Mouse (Mus musculus): ENCODE data around the gene Iqgap2. TPM values are rescaled to one million over a fixed set of nuclear protein-coding genes. Genes with fewer than 3 reads are reported as not detected.

Iqgap2 gene
- polyA plus RNA-seq, 2 experiments: 10.5 to 12.7 TPM

- TF ChIP-seq POLR2A (IDR thresholded peaks at IDR 0.05; ENCODE audit: borderline replicate concordance, extremely low read depth, insufficient read depth, insufficient read length): no peak
- 83% methylated on average over 2 of the region's 2 CpGs for WGBS
- no peak overlapping the region for H3K27ac ChIP-seq (replicated peaks; ENCODE audit: low read depth, low read length)
- H3K36me3 ChIP-seq (ENCODE audit: control insufficient read depth, insufficient read depth, low read length): peaks cover 10% of the 10 kb centered on the region; the same call in 1 of the 2 replicates
- DNase-seq (ENCODE audit: low spot score) (no peak), ATAC-seq (ENCODE audit: low FRiP score, low read depth) (no peak)
- no peak overlapping the region for H3K9ac ChIP-seq (ENCODE audit: low read depth, low read length, severe bottlenecking)
- no peak overlapping the region for H3K4me3 ChIP-seq (replicated peaks; ENCODE audit: low read length)
- H3K4me2 ChIP-seq (replicated peaks; ENCODE audit: low read depth, low read length, severe bottlenecking): no peak overlapping the region
- H3K4me1 ChIP-seq (ENCODE audit: control insufficient read depth, insufficient read depth, low read length): no peaks in the 10 kb centered on the region
- no peaks in the 10 kb centered on the region for H3K9me3 ChIP-seq (ENCODE audit: control insufficient read depth, low read length)
- no peaks in the 10 kb centered on the region for H3K27me3 ChIP-seq (ENCODE audit: control insufficient read depth, insufficient read depth, low read length)
These were observed 261.0 kb downstream of the Iqgap2 start for GRCm38 (mm10) chr13:95630747-95631146.

- Histone ChIP-seq H3K4me1 (ENCODE audit: control insufficient read depth, insufficient read depth, low read length) (no peaks in the 10 kb centered on the region), H3K27me3 (ENCODE audit: control insufficient read depth, insufficient read depth, low read length) (no peaks in the 10 kb centered on the region), H3K9me3 (ENCODE audit: control insufficient read depth, low read length) (no peaks in the 10 kb centered on the region), H3K9ac (ENCODE audit: low read depth, low read length, severe bottlenecking) (no peak overlapping the region), H3K36me3 (ENCODE audit: control insufficient read depth, insufficient read depth, low read length) (peaks cover 10% of the 10 kb centered on the region; the same call in 1 of the 2 replicates), H3K4me3 (replicated peaks; ENCODE audit: low read length) (no peak overlapping the region), H3K4me2 (replicated peaks; ENCODE audit: low read depth, low read length, severe bottlenecking) (no peak overlapping the region), H3K27ac (replicated peaks; ENCODE audit: low read depth, low read length) (no peak overlapping the region)
- DNase-seq (ENCODE audit: low spot score): no peak
- 87% methylated on average over 10 of the region's 10 CpGs for WGBS
- TF ChIP-seq POLR2A (IDR thresholded peaks at IDR 0.05; ENCODE audit: borderline replicate concordance, extremely low read depth, insufficient read depth, insufficient read length): no peak
- ATAC-seq (ENCODE audit: low FRiP score, low read depth): no peak
These were observed 262.0 kb downstream of the Iqgap2 start for GRCm38 (mm10) chr13:95629751-95630150.

- 72% methylated on average over 7 of the region's 7 CpGs for WGBS
- DNase-seq (ENCODE audit: low spot score): no peak
- Histone ChIP-seq H3K4me3 (replicated peaks; ENCODE audit: low read length) (no peak overlapping the region), H3K4me1 (ENCODE audit: control insufficient read depth, insufficient read depth, low read length) (no peaks in the 10 kb centered on the region), H3K4me2 (replicated peaks; ENCODE audit: low read depth, low read length, severe bottlenecking) (no peak overlapping the region), H3K9ac (ENCODE audit: low read depth, low read length, severe bottlenecking) (no peak overlapping the region), H3K27me3 (ENCODE audit: control insufficient read depth, insufficient read depth, low read length) (no peaks in the 10 kb centered on the region), H3K27ac (replicated peaks; ENCODE audit: low read depth, low read length) (no peak overlapping the region), H3K9me3 (ENCODE audit: control insufficient read depth, low read length) (no peaks in the 10 kb centered on the region), H3K36me3 (ENCODE audit: control insufficient read depth, insufficient read depth, low read length) (peaks cover 10% of the 10 kb centered on the region; the same call in 1 of the 2 replicates)
- no peak for TF ChIP-seq POLR2A (IDR thresholded peaks at IDR 0.05; ENCODE audit: borderline replicate concordance, extremely low read depth, insufficient read depth, insufficient read length)
- ATAC-seq (ENCODE audit: low FRiP score, low read depth): no peak
These were observed 265.0 kb downstream of the Iqgap2 start for GRCm38 (mm10) chr13:95626696-95627095.

- H3K27ac ChIP-seq (replicated peaks; ENCODE audit: low read depth, low read length): no peak overlapping the region
- H3K9ac ChIP-seq (ENCODE audit: low read depth, low read length, severe bottlenecking): no peak overlapping the region
- DNase-seq (ENCODE audit: low spot score) (no peak), ATAC-seq (ENCODE audit: low FRiP score, low read depth) (no peak)
- H3K36me3 ChIP-seq (ENCODE audit: control insufficient read depth, insufficient read depth, low read length): 0 out of 2 replicates have a peak, but pooled peaks cover 3% of the 10 kb centered on the region
- H3K27me3 ChIP-seq (ENCODE audit: control insufficient read depth, insufficient read depth, low read length): no peaks in the 10 kb centered on the region
- 75% methylated on average over 3 of the region's 3 CpGs for WGBS
- 0 out of 2 replicates have a peak, but pooled peaks cover 2% of the 10 kb centered on the region for H3K4me1 ChIP-seq (ENCODE audit: control insufficient read depth, insufficient read depth, low read length)
- H3K9me3 ChIP-seq (ENCODE audit: control insufficient read depth, low read length): no peaks in the 10 kb centered on the region
- no peak for TF ChIP-seq POLR2A (IDR thresholded peaks at IDR 0.05; ENCODE audit: borderline replicate concordance, extremely low read depth, insufficient read depth, insufficient read length)
- no peak overlapping the region for H3K4me3 ChIP-seq (replicated peaks; ENCODE audit: low read length)
- no peak overlapping the region for H3K4me2 ChIP-seq (replicated peaks; ENCODE audit: low read depth, low read length, severe bottlenecking)
These were observed 268.7 kb downstream of the Iqgap2 start for GRCm38 (mm10) chr13:95623042-95623441.

GRCm38 (mm10) chr13:95621563-95621962 is 270.2 kb downstream of the Iqgap2 start:
- peaks cover 9% of the 10 kb centered on the region for H3K4me1 ChIP-seq (ENCODE audit: control insufficient read depth, insufficient read depth, low read length)
- no peak overlapping the region for H3K4me2 ChIP-seq (replicated peaks; ENCODE audit: low read depth, low read length, severe bottlenecking)
- no peaks in the 10 kb centered on the region for H3K36me3 ChIP-seq (ENCODE audit: control insufficient read depth, insufficient read depth, low read length)
- ATAC-seq (ENCODE audit: low FRiP score, low read depth) (no peak), DNase-seq (ENCODE audit: low spot score) (no peak)
- no peak overlapping the region for H3K4me3 ChIP-seq (replicated peaks; ENCODE audit: low read length)
- H3K27me3 ChIP-seq (ENCODE audit: control insufficient read depth, insufficient read depth, low read length): no peaks in the 10 kb centered on the region
- H3K9me3 ChIP-seq (ENCODE audit: control insufficient read depth, low read length): no peaks in the 10 kb centered on the region
- H3K9ac ChIP-seq (ENCODE audit: low read depth, low read length, severe bottlenecking): no peak overlapping the region
- no peak overlapping the region for H3K27ac ChIP-seq (replicated peaks; ENCODE audit: low read depth, low read length)
- WGBS: 78% methylated on average over 3 of the region's 3 CpGs
- no peak for TF ChIP-seq POLR2A (IDR thresholded peaks at IDR 0.05; ENCODE audit: borderline replicate concordance, extremely low read depth, insufficient read depth, insufficient read length)

GRCm38 (mm10) chr13:95618859-95619258 is 272.9 kb downstream of the Iqgap2 start:
- Histone ChIP-seq H3K27me3 (ENCODE audit: control insufficient read depth, insufficient read depth, low read length) (no peaks in the 10 kb centered on the region), H3K9ac (ENCODE audit: low read depth, low read length, severe bottlenecking) (peak overlapping the region; percentile 87), H3K36me3 (ENCODE audit: control insufficient read depth, insufficient read depth, low read length) (no peaks in the 10 kb centered on the region), H3K9me3 (ENCODE audit: control insufficient read depth, low read length) (no peaks in the 10 kb centered on the region), H3K4me3 (replicated peaks; ENCODE audit: low read length) (peak overlapping the region; percentile 82), H3K4me2 (replicated peaks; ENCODE audit: low read depth, low read length, severe bottlenecking) (peak overlapping the region; percentile 74), H3K4me1 (ENCODE audit: control insufficient read depth, insufficient read depth, low read length) (peaks cover 21% of the 10 kb centered on the region), H3K27ac (replicated peaks; ENCODE audit: low read depth, low read length) (peak overlapping the region; percentile 71)
- WGBS: 8% methylated on average over 10 of the region's 13 CpGs
- ATAC-seq (ENCODE audit: low FRiP score, low read depth) (no peak), DNase-seq (ENCODE audit: low spot score) (no peak)
- no peak for TF ChIP-seq POLR2A (IDR thresholded peaks at IDR 0.05; ENCODE audit: borderline replicate concordance, extremely low read depth, insufficient read depth, insufficient read length)
